Mouse (Mus musculus): ENCODE data around the gene Golim4. TPM values are rescaled to one million over a fixed set of nuclear protein-coding genes. Genes with fewer than 3 reads are reported as not detected.

Gene Golim4
- polyA plus RNA-seq, 1 experiment from 2014 or later, result 51.5 TPM

DNA sequence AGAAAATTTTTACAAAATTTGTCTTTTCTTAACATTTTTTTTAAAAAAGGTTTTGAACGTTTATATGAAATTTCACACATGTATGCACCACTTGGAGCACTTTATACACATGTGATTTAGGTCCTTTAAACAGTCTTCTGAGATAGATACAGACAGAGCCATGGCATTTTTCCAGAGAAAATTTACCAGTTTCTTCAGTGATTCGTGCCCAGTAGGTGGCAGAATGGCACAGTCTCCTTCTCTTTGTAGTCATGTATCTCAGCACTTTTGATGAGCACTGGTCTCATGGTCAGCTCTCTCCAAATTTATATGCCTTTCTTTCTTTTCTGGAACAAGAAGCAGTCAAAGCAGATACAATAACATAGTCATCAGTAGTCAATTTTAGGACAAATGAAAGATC is 92.5 kb downstream of the Golim4 start:
- Histone ChIP-seq H3K9ac (ENCODE audit: low read depth, low read length) (no peak overlapping the region), H3K4me1 (replicated peaks; ENCODE audit: insufficient read depth, low read length) (no peaks in the 10 kb centered on the region), H3K36me3 (ENCODE audit: insufficient read depth, low read length) (no peaks in the 10 kb centered on the region), H3K4me3 (replicated peaks; ENCODE audit: low read depth, low read length) (no peak overlapping the region), H3K27me3 (ENCODE audit: insufficient read depth, low read length) (no peaks in the 10 kb centered on the region), H3K4me2 (ENCODE audit: low read length) (no peak overlapping the region), H3K27ac (no peak overlapping the region), H3K9me3 (replicated peaks; ENCODE audit: low read length) (no peaks in the 10 kb centered on the region)
- 29% methylated on average over 2 of the region's 2 CpGs for WGBS
- peak; percentile 43 for DNase-seq (ENCODE audit: low spot score)
- TF ChIP-seq CTCF (IDR thresholded peaks at IDR 0.05; ENCODE audit: low read depth), result peak; percentile 50
- no peak for ATAC-seq (replicated peaks; ENCODE audit: low FRiP score, low read depth)

DNA sequence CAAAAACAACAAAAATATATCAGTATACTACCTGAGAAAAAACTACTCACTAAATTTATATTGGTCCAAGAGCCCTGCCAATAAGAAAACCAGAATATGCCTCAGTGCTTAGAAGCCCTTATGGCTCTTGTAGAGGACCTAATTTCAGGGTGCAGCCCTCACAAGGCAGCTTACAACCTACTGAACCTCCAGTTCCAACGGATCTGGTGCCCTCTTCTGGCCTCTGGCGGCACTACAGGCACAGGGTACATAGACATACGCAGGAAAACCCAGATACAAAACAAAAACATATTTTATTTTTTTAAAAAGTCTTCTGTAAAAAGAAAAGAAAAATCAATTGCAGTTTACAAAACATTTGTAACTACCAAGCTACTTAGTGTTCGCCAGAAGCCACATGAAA is 95.1 kb downstream of the Golim4 start:
- Histone ChIP-seq H3K4me3 (replicated peaks; ENCODE audit: low read depth, low read length) (no peak overlapping the region), H3K27me3 (ENCODE audit: insufficient read depth, low read length) (no peaks in the 10 kb centered on the region), H3K36me3 (ENCODE audit: insufficient read depth, low read length) (no peaks in the 10 kb centered on the region), H3K4me1 (replicated peaks; ENCODE audit: insufficient read depth, low read length) (no peaks in the 10 kb centered on the region), H3K4me2 (ENCODE audit: low read length) (no peak overlapping the region), H3K9me3 (replicated peaks; ENCODE audit: low read length) (no peaks in the 10 kb centered on the region), H3K27ac (no peak overlapping the region), H3K9ac (ENCODE audit: low read depth, low read length) (no peak overlapping the region)
- DNase-seq (ENCODE audit: low spot score) (peak; percentile 40), ATAC-seq (replicated peaks; ENCODE audit: low FRiP score, low read depth) (no peak)
- TF ChIP-seq CTCF (IDR thresholded peaks at IDR 0.05; ENCODE audit: low read depth), result peak; percentile 67
- 43% methylated on average over 4 of the region's 4 CpGs for WGBS

DNA sequence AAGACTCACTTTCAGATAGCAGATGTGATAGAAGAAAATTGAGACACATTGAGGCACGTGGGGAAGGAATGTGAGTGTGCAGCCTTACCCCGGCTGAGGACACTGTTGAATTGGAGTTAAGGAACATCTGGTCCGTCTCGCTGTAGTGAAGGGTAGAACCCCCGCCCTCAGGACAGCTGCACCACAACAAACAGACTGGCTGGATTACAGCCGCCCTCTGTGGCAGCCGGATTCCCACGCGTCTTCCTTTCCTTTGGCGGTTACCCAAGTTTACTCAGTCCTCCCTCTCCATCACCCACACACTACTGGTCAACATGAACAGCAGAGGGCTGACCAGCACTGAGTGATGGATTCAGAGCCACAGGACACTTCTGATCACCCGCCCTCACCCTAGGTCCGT is 96.0 kb downstream of the Golim4 start:
- H3K4me1 ChIP-seq (replicated peaks; ENCODE audit: insufficient read depth, low read length), result no peaks in the 10 kb centered on the region
- DNase-seq (ENCODE audit: low spot score) (peak; percentile 90), ATAC-seq (replicated peaks; ENCODE audit: low FRiP score, low read depth) (peak; percentile 91)
- WGBS, result 35% methylated on average over 12 of the region's 12 CpGs
- TF ChIP-seq CTCF (IDR thresholded peaks at IDR 0.05; ENCODE audit: low read depth), result no peak; the same call in 1 of the 2 replicates
- H3K9ac ChIP-seq (ENCODE audit: low read depth, low read length), result no peak overlapping the region
- no peak overlapping the region for H3K4me3 ChIP-seq (replicated peaks; ENCODE audit: low read depth, low read length)
- H3K36me3 ChIP-seq (ENCODE audit: insufficient read depth, low read length), result no peaks in the 10 kb centered on the region
- H3K27ac ChIP-seq, result no peak overlapping the region
- no peaks in the 10 kb centered on the region for H3K27me3 ChIP-seq (ENCODE audit: insufficient read depth, low read length)
- no peak overlapping the region for H3K4me2 ChIP-seq (ENCODE audit: low read length)
- H3K9me3 ChIP-seq (replicated peaks; ENCODE audit: low read length), result no peaks in the 10 kb centered on the region

DNA sequence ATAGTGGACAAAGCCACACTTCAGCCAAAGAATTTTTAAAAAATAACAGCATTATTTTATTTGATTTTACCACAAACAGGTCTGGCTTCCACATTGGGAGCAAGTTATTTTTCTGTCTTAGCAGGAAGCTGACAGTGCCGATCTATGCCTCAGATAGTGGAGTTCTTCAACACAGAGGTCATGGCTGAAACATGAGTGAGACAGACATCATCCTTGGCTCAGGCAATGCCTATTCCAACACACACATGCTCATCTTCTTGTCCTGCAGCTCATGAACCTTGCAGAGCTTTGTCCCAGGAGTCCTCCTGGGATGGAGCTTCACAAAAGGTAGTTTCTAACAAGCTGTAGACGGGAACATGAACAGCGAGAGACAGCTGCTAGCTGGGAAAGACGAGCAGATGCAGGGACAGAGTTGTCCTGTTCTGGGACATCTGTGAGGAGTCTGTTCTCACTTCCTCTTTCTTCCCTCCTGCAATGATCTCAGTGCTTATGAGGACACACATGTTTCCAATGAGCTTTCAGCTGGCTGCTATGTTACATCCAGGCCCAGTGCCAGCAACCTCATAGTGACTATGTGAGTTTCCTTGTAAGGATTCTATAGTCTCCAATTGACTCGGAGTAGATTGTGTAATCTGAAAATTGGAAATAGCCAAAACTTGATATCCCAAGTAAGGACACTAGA is 121.3 kb downstream of the Golim4 start:
- WGBS, result 74% methylated on average over 5 of the region's 5 CpGs
- Histone ChIP-seq H3K9me3 (replicated peaks; ENCODE audit: low read length) (no peaks in the 10 kb centered on the region), H3K27me3 (ENCODE audit: insufficient read depth, low read length) (no peaks in the 10 kb centered on the region), H3K4me1 (replicated peaks; ENCODE audit: insufficient read depth, low read length) (no peaks in the 10 kb centered on the region), H3K27ac (no peak overlapping the region), H3K4me2 (ENCODE audit: low read length) (no peak overlapping the region), H3K9ac (ENCODE audit: low read depth, low read length) (no peak overlapping the region), H3K4me3 (replicated peaks; ENCODE audit: low read depth, low read length) (no peak overlapping the region), H3K36me3 (ENCODE audit: insufficient read depth, low read length) (no peaks in the 10 kb centered on the region)
- no peak for TF ChIP-seq CTCF (IDR thresholded peaks at IDR 0.05; ENCODE audit: low read depth)
- ATAC-seq (replicated peaks; ENCODE audit: low FRiP score, low read depth), result no peak
- DNase-seq (ENCODE audit: low spot score), result peak; percentile 3

DNA sequence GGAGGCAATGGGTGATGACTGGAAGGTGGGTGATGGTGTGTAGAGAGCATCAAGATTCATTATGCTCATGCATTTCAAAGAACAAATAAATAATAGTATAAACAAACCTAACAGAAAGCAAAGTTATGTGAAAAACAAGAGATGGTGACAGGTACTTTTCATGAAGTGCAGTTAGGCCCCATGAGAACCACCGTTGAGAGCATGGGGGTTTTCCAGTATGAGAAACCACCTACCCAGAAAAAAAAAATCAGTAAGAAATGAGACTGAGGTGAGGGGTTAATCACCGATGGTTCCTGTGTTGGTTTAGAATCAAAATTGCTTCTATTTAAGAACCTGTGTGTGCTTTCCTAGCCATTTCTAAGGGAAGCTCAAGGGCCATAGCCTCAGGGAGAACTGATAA is 121.9 kb downstream of the Golim4 start:
- Histone ChIP-seq H3K36me3 (ENCODE audit: insufficient read depth, low read length) (no peaks in the 10 kb centered on the region), H3K27ac (no peak overlapping the region), H3K9me3 (replicated peaks; ENCODE audit: low read length) (no peaks in the 10 kb centered on the region), H3K4me1 (replicated peaks; ENCODE audit: insufficient read depth, low read length) (no peaks in the 10 kb centered on the region), H3K9ac (ENCODE audit: low read depth, low read length) (no peak overlapping the region), H3K4me2 (ENCODE audit: low read length) (no peak overlapping the region), H3K27me3 (ENCODE audit: insufficient read depth, low read length) (no peaks in the 10 kb centered on the region), H3K4me3 (replicated peaks; ENCODE audit: low read depth, low read length) (no peak overlapping the region)
- 73% methylated on average over 2 of the region's 2 CpGs for WGBS
- no peak for TF ChIP-seq CTCF (IDR thresholded peaks at IDR 0.05; ENCODE audit: low read depth)
- ATAC-seq (replicated peaks; ENCODE audit: low FRiP score, low read depth), result no peak
- no peak for DNase-seq (ENCODE audit: low spot score)

Other genes starting within 250 kb of the Golim4 start
- not detected in 2 replicates for gene Gm29133, start 208.8 kb downstream of the Golim4 start, polyA plus RNA-seq (2015; fragmentation: Nextera tagmentation; extraction: Ambion mirVana)
- not detected in 2 replicates for gene Fstl5, start 117.3 kb upstream of the Golim4 start, polyA plus RNA-seq (2015; fragmentation: Nextera tagmentation; extraction: Ambion mirVana)